Mouse (Mus musculus) E14TG2a.4 (cell line): ENCODE results near the gene Hmgn1.

ENCODE experiments used
- CTCF ChIP-seq: conservative IDR thresholded peaks from 2 replicates; pipeline ENCODE4 v1.5.1; 2014; ENCODE audit warnings: low read length
- NANOG ChIP-seq: IDR thresholded peaks from 2 replicates; pipeline ENCODE4 v1.6.1; 2014; ENCODE audit warnings: borderline replicate concordance, low read length, mixed read lengths
- POU5F1 ChIP-seq: IDR thresholded peaks from 2 replicates; pipeline ENCODE4 v1.6.1; 2014; ENCODE audit warnings: low read length, borderline replicate concordance

- TF ChIP-seq NANOG (no peak), CTCF (no peak), POU5F1 (no peak)
Observed at GRCm38 (mm10) chr16:96159794-96160346, 32.3 kb upstream of the Hmgn1 start.
